Mouse (Mus musculus) heart, adult 8-10 months (tissue): ENCODE measurements around the gene C2cd2. TPM values are rescaled to one million over a fixed set of nuclear protein-coding genes. Genes with fewer than 3 reads are reported as not detected.
A peak's percentile ranks its signal among the peaks of the same experiment; 100 is the strongest.

Experiments
- DNase-seq: peaks from one replicate; pipeline ENCODE4 v3.0.0; 2022; ENCODE audit warnings: low spot score
- total RNA-seq, 4 experiments: library from RNA; stranded (reverse); gene quantifications; 2 replicates each; pipeline ENCODE4 v1.2.4; 2022

Gene C2cd2
- total RNA-seq, 4 experiments from 2014 or later = 18.7 to 27.2 (median 24.4) TPM

DNA sequence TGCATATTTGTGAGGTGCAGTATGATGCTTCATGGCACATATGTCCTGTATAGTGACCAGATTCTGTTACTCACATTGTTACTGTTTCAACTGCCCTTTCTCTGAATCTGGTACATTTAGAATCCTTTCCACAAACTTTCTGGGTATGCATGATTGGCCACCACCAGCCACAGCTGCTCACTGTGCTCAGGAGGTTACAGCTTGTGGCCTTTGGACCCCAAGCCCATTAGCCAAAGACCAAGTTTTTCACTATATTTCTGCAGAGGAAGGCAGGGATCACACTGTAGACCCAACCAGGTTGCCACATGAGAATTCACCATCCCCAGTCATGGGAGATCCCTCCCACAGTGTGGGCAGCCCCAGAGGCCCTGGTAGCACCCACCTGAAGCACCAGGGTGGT lies 79.5 kb downstream of the C2cd2 start:
- no peak for DNase-seq

- DNase-seq = peak; percentile 50
These were observed 83.3 kb downstream of the C2cd2 start for GRCm38 (mm10) chr16:97879134-97879533.

- DNase-seq = no peak
These were observed 84.9 kb downstream of the C2cd2 start for GRCm38 (mm10) chr16:97877502-97877901.

DNA sequence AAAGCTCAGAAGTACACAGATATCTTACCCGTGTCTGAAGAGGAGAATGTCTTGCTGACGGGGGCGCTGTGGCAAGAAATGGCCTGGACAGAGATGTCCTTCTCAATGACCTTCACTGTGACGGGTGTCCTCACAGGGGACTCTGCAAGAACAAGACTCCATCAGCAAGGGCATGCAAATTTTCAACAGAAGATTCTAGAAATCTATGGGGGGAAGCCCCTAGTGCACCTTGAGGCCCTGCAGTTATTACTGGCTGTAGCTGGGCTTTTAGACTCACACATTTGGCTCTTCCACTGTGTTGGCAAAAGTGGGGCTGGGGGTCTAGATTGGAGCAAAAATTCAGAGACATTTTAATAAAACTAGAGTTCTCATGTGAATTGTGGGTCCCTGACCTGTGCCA lies 87.3 kb downstream of the C2cd2 start:
- no peak for DNase-seq

DNA sequence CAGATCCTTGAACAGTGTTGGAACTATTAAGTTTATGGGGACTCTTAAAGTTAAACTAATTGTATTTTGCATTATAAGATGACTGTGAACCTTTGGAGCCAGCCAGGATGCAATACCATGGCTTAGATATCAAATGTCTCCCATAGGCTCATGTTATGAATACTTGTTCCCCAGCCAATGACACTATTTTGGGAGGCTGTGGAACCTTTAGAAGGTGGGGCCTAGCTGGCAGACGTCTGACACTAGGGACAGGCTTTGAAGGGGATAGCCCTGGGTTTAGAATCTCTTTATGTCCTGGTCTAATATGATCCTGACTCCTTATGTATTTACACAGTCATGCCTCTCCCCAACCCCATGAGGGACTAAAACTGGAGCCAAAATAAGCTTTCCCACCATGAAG lies 88.0 kb downstream of the C2cd2 start:
- DNase-seq = no peak

DNA sequence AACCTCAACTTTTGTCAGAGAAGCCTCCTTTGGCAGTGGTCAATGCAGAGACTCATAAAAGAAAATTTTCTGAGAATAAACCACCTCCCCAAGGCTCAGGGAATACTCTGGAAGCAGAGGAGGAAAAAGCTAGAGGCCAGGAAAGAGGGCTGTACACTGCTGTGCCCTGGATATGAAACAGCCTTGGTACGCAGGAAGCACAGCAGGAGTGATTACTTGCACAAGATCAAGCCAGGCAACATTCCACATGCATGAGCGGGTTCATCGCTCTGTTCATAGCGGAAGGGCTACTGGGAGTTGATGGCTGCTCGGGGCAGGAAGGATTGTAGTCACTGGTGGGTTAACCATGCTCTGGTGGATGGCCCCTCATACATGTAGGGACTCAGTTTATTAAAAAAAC lies 89.7 kb downstream of the C2cd2 start:
- DNase-seq = no peak

DNA sequence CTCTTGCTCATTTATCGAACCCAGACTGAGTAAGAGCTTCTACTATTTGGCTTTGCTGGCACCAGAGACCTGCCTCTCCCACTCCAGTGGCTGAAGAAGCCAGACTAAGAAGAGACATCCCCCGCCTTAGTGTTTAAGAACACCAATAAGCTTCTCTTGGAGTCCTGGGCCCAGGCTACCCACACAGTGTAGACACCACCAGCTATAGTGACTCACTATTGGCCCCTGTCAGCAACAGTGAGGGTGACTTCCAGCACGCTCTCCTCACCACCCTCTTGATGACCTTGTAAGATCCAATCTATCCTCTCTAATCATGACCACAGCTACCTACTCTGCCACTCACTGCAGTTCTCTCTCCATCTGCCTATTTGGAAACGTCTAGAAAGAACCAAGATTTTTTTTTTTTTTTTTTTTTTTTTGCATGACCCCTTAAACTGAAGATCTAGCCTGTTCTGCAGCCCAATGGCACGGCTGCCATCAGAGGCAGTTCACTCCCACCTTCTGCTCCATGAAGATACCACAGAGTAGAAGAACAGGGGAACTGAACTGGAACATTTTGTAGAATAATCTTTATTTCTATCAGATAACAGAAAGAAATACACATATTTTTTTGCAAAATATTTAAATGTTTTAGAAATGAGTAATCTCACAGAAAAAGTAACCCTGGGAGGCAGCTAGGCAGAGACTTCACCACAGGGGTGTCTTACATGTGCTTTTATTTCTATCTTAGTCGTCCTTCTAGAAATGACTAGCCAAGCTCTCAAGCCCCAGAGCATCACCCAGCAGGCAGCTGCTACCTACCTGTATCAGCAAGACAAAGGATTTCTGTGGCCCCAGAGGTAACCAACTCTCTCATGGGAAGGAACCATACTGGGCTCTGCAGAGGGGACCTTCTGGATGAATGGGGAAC lies 93.0 kb downstream of the C2cd2 start:
- no peak for DNase-seq

- no peak for DNase-seq
These were observed 98.4 kb downstream of the C2cd2 start for GRCm38 (mm10) chr16:97863932-97864467.

GRCm38 (mm10) chr16:97856050-97856449 lies 106.3 kb downstream of the C2cd2 start:
- DNase-seq = no peak

DNA sequence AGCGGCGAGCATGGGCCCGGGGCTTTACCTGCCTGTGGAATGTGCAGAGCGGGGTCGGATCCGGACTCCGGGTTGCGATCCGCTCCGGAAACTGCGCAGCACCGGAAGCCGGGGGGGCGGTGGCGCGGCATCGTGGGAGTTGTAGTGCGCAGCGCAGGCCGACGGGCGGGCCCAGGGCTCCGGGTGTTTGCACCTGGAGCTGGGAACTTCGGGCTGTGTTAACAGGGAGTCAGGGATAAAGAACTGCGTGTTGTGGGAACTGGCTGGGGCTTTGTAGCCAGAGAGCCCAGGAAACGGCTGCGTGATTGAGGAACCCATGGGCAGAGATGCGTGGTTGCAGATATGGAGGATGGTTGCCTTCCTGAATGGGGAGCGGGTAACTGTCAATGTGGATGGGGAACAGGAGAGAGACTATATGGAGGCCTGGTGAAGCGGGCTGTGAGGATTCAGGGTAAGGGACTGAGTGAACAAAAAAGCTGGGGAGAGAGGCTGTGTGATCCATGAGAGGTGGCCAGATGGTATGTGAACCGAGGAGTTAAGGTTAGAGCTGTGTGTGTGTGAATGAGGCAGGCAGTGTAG lies 110.6 kb downstream of the C2cd2 start, which contains the start of gene Prdm15:
Gene Prdm15 (minus strand): TSS at position 110 of the 579 bp plus-strand sequence.
- peak; percentile 87 for DNase-seq

GRCm38 (mm10) chr16:97851061-97851740 lies 111.2 kb downstream of the C2cd2 start:
- DNase-seq = peak; percentile 82

- no peak for DNase-seq
These were observed 111.7 kb downstream of the C2cd2 start for GRCm38 (mm10) chr16:97850667-97851060.

DNA sequence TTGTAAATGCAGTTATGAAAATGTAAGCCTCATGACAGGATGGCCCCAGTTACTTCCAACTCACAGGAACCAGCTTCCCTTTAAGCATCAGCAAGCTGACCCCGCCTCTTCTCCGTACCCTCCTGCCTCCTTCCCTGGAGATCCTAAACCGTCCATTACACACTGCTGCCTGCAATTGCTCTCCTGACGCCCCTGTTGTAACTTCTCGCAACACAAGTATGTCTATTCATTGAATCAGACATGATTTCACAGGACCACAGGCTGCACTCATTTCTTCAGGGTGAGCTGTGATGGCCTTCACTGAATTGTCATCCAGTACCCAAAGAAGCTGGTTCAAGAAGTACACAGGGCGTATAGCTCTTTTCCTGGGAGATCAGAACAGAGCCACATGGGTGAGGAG lies 113.6 kb downstream of the C2cd2 start:
- DNase-seq = no peak

GRCm38 (mm10) chr16:97844967-97845937 lies 117.1 kb downstream of the C2cd2 start:
- DNase-seq = no peak

DNA sequence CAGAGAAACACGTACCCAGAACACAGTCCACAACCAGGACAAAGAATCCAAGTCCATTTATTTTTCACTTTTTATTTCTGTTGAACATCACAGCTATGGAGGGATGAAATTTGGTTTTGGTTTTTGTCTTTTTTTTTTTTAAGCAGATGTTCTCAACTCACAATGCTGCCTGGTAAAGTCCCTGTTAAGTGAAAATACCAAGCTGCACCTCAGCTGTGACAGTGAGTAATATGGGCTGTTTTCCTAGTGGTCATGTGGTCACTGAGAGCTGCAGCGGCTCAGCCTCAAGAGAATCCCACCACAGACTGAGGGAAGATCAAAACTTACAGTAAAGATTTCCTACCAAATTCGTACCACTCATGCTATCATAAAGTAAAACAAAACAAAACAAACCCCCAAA lies 130.2 kb downstream of the C2cd2 start:
- DNase-seq = no peak

DNA sequence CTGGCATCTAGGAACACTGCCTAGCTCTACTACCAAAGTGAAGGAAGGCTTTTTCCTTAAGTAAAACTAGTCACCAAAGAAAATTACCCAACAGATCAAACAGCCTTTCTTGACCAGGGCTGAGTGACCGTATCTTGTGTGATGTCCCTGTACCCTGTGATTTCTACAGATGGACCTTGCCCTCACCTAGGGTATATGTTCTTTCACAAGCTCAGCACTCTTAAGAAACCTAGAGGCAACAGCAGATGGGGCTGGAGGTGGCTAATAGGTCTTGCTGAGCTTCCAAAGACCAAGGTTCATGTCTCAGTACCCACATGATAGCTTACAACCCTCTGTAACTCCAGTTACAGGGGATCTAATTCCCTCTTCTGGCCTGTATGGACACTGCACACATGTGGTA lies 134.2 kb downstream of the C2cd2 start:
- no peak for DNase-seq

DNA sequence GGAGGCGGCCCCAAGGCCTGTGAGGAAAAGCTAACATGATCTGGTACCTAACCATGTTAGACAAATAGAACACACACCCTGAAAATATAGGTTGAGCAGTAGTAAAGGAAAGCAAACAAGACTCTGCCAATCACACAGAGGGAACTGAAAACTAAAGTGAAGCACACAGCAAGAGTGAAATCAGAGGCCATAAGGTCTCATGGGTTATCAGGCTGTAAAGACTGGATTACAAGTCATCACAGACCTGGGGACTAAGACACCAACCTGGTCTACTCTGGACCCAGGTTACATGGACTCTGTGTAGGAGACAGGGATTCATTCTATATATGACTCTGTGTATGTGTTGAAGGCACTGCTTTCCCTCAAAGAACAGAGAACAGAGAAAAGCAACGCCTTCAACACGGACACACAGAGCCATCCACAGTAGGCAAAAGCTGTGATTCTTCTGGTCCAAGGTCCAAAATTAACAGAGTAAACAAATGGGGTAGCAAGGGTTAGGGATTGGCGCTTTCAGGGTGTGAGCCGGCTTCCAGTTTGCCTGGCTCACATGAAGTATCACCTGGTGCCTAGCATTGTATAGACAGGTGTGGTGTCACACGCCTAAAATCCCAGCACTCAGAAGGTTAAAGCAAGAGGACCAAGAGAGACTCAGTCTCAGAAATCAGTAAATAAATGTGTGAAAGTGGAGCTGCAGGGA lies 138.9 kb downstream of the C2cd2 start:
- DNase-seq = no peak

GRCm38 (mm10) chr16:97819532-97819931 lies 142.9 kb downstream of the C2cd2 start:
- no peak for DNase-seq

DNA sequence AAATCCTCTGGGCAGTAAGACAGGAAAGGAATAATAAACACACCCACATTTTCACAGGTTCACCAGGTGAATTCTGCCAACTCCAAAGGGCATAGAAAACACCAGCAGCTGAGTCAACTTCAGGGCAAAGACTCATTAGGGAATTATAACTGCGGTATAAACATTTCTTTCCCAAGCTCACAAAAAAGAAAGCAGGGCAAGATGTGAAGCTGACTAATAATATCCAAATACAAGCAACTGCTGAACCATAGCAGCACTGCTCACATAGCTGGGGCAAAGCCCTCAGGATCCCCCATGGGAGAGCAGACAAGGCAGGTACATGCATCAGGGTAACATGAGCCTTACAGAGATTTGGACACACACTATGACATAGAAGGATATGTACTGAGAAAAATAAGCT lies 145.0 kb downstream of the C2cd2 start:
- no peak for DNase-seq

- no peak for DNase-seq
These were observed 147.1 kb downstream of the C2cd2 start for GRCm38 (mm10) chr16:97815269-97815668.
